Mouse (Mus musculus): Measurements from ENCODE around the gene Itgav.

Itgav gene

DNA sequence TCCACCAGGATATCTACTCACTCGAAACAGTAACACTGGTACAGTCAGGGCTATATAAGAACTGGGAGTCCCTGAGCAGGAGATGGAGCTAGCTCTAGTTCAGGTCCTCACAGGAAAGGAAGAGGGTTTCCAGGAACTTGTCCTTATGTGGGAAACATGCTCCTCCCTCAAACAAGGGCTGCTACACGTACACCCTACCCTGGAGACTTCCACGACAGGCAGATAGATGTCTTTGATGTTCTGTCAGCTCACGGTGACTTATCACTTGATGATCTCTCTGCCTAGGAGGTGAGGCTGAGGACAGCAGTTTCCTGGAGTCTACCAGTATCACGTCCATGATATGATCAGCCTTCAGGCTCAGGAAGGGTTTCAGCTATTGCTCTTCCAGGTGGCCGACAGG is 21.1 kb downstream of the Itgav start:
- no peak for DNase-seq (ENCODE audit: low spot score)

DNA sequence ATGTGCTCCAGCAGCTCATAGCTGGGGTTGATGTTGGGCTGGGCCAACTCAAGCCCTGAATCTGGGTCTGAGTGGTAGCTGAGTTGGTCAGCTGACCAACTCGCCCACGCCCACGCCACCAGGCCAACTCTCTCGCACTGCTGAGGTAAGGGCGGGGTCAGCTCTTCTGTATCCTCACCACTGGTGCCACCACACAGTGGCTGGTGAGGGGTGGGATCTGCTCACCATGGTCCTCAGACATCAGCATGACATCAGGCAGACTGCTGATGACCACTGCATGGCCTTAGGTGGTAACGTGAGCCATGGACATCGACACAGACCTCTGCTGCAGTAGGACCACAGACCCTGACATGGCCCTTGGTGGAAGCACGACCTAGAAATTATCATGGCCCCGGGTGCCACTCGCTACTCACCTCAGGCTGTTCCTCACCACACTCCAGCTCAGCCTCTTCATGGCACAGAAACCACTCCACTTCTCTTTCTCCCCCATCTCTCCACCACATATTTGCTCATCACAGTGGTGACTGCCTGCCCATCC is 24.5 kb downstream of the Itgav start:
- no peak for DNase-seq (ENCODE audit: low spot score)

DNA sequence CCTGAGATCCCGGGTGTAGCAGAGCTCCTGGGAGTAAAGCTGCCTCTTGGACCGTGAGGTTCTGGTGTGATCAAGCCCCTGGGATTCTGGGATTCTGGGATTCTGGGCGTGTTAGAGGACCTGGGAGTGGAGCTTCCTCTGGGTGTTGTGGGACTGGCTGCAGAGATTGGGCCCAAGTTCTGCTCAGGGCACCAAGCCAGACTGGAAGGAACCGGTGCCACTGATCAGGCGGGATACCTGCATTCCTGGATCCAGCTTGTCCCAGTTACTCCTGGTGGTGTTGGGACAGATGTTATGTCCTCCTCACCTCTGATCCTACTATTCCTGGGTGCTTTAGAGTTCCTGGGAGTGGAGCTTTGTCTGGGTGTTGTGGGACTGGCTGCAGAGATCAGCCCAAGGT is 28.8 kb downstream of the Itgav start:
- DNase-seq (ENCODE audit: low spot score), result no peak

DNA sequence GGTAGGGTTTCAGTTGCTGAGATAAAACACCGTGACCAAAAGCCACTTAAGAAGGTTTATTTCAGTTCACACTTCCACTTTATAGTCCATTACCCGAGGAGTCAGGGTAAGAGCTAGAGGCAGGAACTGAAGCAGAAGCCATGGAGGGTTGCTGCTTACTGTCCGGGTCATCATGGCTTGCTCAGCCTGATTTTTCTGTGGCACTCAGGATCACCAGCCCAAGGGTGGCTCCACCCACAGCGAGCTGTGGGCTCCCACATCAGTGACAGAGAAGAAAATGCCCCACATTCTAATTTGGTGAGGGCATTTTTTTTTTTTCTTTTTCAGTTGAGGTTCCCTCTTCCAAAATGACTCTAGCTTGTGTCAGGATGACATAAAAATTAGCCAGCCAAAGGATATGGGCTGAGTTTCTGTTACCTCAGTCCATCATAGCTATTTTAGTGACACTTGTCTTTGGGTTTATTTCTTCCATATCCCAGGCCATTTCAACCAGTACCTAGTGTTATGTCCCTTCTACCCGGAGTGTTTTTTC is 30.2 kb downstream of the Itgav start:
- DNase-seq (ENCODE audit: low spot score), result no peak

DNA sequence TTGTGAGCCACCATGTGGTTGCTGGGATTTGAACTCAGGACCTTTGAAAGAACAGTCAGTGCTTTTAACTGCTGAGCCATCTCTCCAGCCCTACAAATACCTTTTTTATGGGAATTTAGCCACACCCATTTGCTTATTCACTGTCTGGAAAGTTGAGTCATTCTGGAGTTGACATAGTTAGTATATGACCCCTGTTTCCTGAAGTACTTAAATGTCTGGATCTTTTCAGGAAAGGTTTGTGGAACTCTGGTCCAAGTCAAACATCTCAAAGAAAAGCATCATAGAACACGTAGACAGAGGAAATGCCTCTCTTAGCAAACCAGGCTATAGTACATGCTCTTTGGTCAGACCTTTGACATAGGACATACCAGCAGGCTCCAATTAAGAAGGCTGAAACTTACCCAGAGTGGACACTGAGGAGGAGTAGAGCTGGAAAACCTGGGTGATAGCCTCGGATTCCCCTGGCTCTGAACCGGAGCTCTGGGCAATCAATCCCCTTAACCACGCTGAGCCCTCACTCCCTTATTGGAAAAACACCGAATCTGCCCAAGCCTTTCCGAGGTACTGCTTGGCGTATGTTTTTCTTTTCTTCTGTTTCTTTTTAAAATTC is 34.5 kb downstream of the Itgav start:
- DNase-seq (ENCODE audit: low spot score), result no peak

DNA sequence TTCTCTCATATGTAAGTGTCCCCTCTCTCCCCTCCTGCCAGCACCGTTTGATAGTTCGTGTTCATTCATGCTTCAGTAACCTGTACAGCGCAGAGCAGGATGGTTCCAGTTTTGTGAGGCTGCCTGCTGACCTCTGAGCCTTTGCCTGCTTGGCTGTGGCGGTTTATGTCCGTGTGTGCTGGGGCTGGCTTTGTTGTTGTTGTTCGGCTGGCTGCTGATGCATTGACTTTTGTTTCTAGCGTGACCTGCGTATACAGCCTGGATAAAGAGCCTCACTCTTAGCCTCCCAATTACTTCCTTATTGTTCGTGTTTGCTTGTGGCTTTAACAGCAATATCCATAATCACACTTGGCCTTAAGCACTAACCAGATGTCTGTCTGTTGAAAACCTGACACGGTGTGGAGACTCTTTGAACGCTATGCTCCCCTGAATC is 35.0 kb downstream of the Itgav start:
- DNase-seq (ENCODE audit: low spot score), result no peak

DNA sequence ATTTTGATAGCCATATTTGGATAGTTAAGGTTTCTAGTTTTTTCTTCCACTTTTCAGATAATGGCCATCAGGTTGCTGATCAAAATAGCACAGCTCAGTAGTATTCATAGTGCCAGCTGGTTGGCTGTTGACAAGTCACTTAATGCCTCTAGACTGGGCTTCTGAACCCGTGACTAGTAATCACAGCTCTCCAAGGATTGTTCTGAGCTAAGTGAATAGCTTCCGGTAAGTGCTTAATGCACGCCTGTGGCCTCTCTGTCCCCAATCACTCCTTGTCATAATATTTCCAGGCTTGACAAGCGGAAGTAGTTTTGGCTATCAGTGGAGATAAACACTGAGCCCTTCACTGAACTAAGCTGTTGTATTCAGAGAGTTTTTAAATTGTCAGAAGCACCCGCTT is 35.5 kb downstream of the Itgav start:
- DNase-seq (ENCODE audit: low spot score), result no peak

DNA sequence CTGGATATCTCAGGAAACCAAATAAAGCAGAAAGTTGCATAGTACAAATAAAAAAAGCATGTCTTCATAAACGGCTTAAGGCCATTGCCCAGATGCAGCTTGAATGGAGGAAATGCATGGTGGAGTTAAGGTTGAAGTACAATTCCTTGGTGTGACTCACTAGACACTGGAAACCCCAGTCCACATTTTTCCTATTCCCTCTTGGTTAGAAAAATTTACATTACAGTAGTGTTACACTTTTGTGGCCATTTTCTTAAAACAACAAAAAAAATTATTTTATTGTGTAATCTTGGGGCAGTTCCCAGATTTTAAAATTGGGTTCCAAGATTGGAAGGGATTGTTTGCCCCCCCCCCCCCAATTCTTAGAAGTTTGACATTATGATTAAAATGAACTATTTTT is 35.9 kb downstream of the Itgav start:
- no peak for DNase-seq (ENCODE audit: low spot score)

DNA sequence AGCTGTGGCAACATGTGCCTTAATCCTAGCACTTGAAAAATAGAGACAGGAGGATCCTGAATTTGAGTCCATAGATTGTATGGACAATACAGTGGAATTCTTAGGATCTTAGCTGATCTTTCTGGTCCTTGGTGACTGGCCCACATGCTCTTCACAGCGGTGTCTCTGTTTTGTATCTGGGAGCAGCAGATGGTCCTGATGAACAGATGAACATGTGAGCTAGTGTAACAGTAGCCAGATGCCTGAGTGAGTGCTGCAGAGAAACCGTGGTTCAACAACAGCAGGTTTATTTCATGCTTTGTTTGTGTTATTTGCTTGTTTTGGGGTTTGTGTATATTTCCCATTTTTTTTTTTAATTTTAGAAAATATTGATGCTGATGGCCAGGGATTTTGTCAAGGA is 37.3 kb downstream of the Itgav start:
- DNase-seq (ENCODE audit: low spot score), result no peak

DNA sequence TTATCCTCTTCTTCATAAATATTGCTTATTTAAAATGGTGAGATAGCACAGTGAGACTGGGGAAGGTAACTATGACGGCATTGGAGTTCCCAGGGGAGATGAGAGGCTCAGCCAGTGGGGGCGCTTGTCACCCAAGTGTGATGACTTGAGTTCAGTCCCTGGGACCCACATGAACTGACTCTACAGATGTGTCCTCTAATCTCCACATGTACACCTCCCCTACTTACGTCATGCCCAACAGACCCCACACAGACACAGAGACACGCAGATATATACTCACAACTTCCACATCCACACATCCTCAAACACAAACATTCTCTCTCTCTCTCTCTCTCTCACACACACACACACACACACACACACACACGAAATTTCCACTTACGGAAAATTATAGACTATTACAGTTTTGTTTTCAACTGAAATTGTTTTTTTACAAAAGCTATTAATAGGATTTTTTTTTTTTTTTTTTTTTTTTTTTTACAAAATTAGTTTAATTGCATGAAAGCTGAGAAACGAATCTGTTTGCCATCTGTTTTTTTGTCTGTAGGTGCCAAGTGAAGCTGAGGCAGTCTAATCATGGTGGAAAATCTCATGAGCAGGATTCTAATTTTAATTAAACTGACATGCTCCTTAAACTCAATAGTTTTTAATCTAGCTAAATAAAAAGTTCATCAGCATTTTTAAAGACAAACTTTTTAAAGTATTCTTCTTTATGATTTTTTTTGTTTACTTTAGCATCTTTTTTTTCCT is 38.1 kb downstream of the Itgav start:
- DNase-seq (ENCODE audit: low spot score), result no peak

DNA sequence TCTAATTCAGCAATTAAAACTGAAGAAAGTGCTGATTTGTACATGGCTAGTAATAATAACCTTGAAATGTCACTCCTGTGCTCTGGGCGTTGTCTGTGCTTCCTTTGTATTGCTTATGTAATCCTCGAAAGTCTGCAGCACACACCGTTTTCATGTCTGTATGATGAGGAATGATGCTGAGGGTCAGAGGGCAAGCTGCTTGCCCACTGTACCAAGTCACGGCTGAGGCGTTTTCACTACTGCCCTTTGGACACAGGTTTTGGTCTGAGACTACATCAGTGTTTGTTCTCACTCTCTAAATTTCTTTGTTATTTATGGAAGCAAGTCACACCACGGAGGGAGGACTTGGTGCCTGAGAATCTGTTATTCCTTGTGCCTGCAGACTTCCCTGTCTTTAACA is 41.9 kb downstream of the Itgav start:
- DNase-seq (ENCODE audit: low spot score), result no peak

DNA sequence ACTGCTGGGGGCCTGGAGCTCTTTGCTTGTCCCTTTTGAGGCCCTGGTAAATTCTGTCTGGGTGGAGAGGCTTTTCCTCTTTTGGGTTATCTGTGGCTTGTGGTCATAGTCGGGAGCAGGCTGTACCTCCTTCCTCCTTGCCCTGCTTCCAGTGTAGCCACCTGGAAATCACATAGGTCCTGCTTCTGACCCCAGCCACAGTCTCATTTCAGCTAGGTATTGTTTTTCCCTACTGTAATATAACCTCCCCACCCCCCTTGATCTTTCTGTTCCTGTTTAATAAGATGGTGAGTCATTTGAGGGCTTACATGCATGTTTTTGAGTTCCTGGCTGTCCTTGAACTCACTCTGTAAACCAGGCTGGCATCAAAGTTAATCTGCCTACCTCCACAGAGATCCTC is 42.7 kb downstream of the Itgav start:
- no peak for DNase-seq (ENCODE audit: low spot score)

DNA sequence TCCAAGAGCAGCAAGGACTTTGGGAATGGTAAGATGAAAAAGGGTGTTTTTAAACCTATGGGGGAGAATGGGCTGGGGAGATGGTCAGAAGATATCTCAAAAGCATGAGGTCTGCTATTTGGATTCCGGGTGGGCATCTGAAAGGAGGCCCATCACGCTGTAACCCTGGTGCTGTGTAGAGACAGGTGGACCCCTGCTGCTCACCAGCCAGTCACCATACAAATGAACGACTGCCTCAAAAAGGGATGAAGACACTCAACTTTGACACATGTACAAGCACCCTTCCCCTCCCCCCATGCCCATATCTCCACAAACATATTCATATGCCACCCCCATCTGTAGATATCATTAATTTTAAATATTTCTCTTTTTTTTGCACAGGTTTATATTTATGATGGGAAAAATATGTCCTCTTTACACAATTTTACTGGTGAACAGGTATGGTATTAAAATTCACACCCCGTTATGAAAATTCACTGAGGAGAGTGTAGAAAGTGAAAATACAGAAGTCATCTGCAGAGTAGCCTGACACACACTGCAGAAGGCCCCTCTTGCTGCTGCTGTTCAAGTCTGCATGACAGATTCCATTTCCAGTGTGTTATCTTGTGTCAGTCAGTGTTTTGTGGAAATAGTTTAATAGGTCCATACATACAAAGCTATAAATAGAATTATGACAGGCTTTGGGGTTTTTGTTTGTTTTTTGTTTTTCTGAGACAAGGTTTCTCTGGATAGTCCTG is 44.3 kb downstream of the Itgav start:
- no peak for DNase-seq (ENCODE audit: low spot score)

DNA sequence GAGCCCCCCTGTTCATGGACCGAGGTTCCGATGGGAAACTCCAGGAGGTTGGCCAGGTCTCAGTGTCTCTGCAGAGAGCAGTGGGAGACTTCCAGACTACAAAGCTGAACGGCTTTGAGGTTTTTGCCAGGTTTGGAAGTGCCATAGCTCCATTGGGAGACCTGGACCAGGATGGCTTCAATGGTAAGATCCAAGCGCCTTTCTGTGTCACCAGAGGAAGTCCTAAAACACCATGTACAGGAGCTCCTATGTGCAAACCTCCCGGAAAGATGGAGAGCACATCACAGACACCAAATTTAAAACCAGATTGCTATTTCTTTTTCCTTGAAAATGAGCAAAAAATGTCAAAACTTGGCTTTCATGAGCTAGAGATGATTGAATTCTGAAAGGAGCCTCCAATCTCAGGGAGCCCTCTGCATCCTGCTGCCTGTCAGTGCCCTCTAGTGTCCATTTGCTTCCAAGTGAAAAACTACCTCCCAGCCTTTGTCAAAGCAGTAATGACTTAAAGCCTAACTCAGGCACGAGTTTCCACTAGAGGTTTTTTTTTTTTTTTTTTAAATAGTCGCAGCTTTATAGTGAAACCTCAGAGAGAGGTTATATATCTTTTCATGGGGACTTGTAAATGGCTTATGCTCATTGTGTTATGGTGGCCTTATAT is 47.1 kb downstream of the Itgav start:
- peak; percentile 26 for DNase-seq (ENCODE audit: low spot score)

DNA sequence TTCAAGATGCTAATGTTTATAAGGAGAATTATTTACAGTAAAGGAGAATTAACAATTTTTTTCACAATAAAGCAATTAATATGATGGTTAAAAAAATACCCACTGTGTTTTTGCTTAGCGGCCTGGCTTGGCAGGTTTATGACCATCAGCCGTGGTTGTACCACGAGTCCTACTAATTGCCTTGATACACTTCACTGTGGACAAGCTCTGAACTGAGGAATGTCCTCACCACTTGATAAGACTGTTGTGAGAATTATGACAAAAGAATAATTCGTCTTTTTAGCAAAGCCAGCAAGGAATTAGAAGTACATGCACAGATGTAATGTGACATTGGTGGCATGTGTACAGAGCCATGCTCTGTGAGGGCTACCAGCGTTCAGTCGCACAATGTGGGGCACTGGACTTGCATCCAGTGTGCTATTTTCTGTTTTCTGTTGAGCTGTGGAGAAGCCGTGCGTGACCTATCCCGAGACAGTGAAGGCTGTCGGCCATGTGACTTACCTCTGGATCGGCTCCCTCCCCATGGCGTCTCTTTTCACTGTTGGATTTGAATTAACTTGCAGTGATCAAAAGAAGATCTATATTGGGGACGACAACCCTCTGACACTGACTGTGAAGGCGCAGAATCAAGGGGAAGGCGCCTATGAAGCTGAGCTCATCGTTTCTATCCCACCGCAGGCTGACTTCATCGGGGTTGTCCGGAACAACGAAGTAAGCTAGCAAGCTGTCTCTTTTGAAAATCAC is 67.3 kb downstream of the Itgav start:
- no peak for DNase-seq (ENCODE audit: low spot score)

DNA sequence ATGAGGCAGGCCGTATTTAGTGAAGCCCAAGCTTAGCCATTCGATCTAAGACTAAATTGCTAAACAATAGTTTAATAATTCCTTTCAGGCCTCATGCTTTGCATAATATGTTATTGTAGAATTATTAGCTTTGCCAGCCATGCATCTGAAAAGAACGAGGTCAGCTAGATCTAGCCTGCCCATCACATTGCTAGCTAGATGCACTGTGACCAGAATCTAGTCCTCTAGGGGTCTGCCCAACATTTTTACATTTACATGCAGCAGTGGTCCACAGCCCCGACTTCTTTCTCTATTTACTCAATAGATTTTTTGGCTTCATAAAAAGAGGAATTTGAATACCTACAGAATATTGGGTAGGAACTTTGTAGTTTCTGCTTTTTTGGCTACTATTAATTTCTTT is 67.9 kb downstream of the Itgav start:
- no peak for DNase-seq (ENCODE audit: low spot score)

DNA sequence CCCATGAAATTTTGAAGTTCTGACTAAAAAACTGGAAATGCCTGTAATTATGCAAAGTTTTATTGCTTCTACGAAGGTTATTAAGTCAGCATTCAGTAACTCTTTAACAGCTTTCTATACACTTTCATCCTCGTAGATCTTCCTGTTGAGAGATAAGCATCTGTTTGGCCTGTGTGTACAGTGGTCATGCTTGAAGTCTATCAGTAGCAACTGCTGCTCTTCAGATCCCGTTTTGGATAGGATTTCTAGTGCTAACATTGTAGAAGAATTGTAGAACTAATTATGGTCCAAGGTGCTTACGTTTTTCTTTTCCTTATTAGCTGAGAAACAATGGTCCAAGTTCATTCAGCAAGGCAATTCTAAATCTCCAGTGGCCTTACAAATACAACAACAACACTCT is 71.6 kb downstream of the Itgav start:
- DNase-seq (ENCODE audit: low spot score), result no peak

DNA sequence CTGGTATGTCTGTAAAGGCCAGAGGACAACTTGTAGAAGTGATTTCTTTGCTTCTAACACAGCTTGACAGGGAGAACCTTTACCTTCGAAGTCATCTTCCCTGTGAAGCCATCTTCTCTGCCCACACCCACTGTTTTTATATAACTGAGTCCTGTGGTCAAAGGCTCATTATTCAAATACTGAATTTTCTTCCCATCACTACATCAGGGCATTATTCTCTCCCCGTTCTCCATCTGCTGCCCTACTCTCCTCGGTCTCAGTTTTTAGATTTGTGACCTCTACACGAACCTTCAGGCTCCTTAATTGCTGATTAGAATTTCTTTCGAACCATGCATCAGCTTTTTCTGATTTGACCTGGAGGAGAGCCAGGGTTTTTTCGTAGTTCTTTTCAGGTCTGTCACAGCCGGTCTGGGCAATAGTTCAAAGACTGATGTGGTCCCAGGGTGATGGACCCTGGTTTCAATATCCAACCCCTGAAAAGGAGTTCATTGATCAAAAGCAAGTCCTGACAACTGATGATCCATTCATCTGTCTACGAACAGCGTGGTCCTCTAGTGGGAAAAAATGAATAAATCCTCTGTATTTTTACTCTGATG is 73.8 kb downstream of the Itgav start:
- DNase-seq (ENCODE audit: low spot score), result no peak

DNA sequence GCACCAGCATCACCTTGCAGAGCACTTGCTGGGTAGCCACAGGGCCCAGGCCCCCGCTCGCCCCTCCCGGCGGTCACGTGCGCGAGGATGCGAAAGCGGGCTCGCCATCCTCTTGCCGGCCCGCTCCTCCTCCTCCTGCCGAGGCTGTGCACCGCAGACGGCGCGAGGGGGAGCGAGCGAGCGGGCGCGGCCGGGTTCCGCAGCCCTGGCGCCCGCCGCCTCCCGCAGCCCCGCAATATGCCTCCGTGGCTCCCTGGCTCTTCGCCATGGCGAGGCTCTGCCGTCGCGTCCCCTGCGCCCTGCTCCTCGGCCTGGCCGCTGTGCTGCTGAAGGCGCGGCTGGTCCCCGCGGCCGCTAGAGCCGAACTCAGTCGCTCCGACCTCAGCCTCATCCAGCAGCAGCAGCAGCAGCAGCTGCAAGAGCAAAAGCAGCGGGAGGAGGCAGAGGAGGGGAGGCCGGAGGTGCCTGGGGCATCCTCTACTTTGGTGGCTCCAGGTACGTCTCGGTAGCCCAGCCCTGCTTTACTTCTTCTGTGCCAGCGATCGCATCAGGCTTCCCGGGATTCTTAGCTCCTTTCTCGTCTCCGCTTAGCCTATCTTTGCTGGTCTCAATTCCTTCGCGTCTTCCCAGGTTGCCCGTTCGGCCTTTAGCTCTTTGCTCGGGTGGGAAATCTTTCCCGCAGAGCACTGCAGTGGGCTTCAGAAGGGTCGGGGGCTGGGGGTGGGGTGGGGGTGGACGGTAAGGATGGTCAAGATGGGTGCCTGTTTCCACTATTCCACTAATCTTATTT is 88.5 kb downstream of the Itgav start, which contains the start of gene Fam171b:
Fam171b (plus strand) TSS at position 154 of the 790 bp plus-strand sequence.
- DNase-seq (ENCODE audit: low spot score), result peak; percentile 73

DNA sequence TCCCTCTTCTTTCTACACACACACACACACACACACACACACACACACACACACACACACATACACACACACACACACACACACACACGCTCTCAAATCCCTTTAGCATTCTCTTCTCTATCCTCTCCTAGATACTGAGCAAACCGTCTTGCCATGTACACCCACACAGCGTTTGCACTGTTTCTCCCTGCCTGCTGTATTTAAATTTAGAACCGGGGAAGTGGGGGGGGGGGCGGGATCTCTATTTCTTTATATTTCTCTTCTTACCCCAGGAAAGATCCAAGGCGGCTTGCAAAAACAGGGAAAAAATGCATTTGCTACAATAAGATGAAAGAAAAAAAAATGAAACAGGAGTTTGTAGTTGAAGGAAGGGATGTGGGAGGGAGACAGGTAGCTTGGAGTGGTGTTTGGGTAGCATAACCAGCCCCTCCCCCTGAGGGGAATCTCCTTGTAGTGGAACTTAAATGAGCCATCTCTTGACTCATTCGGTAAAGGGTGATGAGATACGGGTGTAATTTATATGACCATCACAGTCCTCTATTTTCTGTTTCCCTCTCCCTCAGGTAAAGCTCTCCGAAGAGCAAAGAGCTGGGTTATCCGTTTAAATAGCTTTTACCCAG is 89.2 kb downstream of the Itgav start:
- DNase-seq (ENCODE audit: low spot score), result no peak
